Mouse (Mus musculus) liver, embryonic 15.5 days (tissue): Measurements from ENCODE around the gene Lgr5. TPM values are rescaled to one million over a fixed set of nuclear protein-coding genes. Genes with fewer than 3 reads are reported as not detected.
A peak's percentile ranks its signal among the peaks of the same experiment; 100 is the strongest.

Experiments used
- ATAC-seq: fragments of 200-750 bp; cut with Nextera tagmentation; 2 replicates; pipeline ENCODE4 v1.8.0; 2017; ENCODE audit warnings: moderate number of reproducible peaks, mild to moderate bottlenecking, moderate library complexity; ENCODE audit not compliant: insufficient read depth
- H3K27ac ChIP-seq: fragments of 300-500 bp; sonication (generic); replicated peaks from 2 replicates; pipeline ENCODE4 v1.5.1; 2015; ENCODE audit warnings: mild to moderate bottlenecking, inconsistent platforms
- H3K27me3 ChIP-seq: fragments of 300-500 bp; sonication (generic); 2 replicates; pipeline ENCODE4 v1.6.1; 2015; ENCODE audit warnings: mild to moderate bottlenecking, inconsistent platforms
- H3K36me3 ChIP-seq: fragments of 300-500 bp; sonication (generic); replicated peaks from 2 replicates; pipeline ENCODE4 v1.6.1; 2015; ENCODE audit warnings: moderate library complexity, mild to moderate bottlenecking, inconsistent platforms
- H3K4me1 ChIP-seq: fragments of 300-500 bp; sonication (generic); replicated peaks from 2 replicates; pipeline ENCODE4 v1.6.1; 2015; ENCODE audit warnings: inconsistent platforms
- H3K4me2 ChIP-seq: fragments of 300-500 bp; sonication (generic); 2 replicates; pipeline ENCODE4 v1.6.1; 2015; ENCODE audit warnings: moderate library complexity, mild to moderate bottlenecking, inconsistent platforms
- H3K4me3 ChIP-seq: fragments of 300-500 bp; sonication (generic); replicated peaks from 2 replicates; pipeline ENCODE4 v1.5.1; 2015; ENCODE audit warnings: mild to moderate bottlenecking, inconsistent platforms
- H3K9ac ChIP-seq: fragments of 300-500 bp; sonication (generic); 2 replicates; pipeline ENCODE4 v1.6.1; 2015; ENCODE audit warnings: moderate library complexity, mild to moderate bottlenecking, inconsistent platforms
- H3K9me3 ChIP-seq: fragments of 300-500 bp; sonication (generic); replicated peaks from 2 replicates; pipeline ENCODE4 v1.6.1; 2016; ENCODE audit warnings: inconsistent platforms
- WGBS: fragments of 180-500 bp; shearing (Covaris S2); methylation state at CpG from one replicate; pipeline ENCODE4 v1.1.7; 2015; ENCODE audit warnings: mixed read lengths; ENCODE audit not compliant: insufficient replicate concordance; 5-methylcytosine and 5-hydroxymethylcytosine counted together
- polyA plus RNA-seq: library from polyadenylated mRNA; unstranded; fragments of >200 nt; fragmentation: Nextera tagmentation; extraction: Ambion mirVana; gene quantifications from 2 replicates; pipeline ENCODE4 v1.2.1, GENCODE M21; 2015

The Lgr5 gene
- polyA plus RNA-seq, 1 experiment from 2014 or later = 0.70 TPM

DNA sequence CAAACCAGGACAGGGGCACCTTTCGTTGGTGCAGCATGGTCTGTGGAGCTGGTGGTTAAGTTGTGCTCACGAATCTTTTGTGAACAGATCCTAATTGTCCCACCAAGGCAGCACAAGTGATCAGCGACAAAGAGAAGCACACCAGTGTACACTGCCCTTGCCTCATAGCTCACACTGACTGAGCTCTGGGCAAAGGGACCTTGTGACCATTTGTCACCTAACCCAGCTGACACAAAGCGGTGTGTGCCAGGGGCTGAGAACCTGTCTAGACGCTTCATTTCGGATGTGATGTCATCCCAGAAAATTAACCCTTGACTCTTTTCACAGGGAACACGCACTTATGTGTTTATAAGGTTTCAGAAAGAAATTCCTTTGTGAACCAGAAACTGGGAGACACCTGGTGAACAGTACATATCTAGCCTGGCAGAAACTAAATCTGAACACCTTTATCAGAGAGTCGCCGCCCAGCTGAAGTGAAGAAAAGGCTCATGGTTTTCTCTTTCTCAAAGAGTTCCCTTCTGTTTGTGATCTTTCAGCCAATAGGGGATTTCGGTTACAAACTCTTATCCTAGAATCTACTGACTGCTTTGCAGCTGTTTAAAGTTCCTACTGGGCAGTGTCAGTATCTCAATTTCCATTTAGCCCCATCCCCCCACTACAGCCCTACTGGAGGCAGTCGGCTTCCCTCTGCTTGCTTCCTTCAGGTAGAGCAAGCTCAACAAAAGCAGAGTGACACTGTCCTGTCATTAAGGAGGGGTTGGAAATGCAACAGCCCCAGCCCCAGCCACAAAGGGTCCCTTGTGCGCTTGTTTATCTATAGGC lies 94.4 kb downstream of the Lgr5 start:
- Histone ChIP-seq H3K4me2 (no peak overlapping the region), H3K9me3 (no peaks in the 10 kb centered on the region), H3K4me1 (no peaks in the 10 kb centered on the region), H3K36me3 (no peaks in the 10 kb centered on the region), H3K9ac (no peak overlapping the region), H3K27ac (no peak overlapping the region), H3K27me3 (no peaks in the 10 kb centered on the region), H3K4me3 (no peak overlapping the region)
- ATAC-seq = no peak
- 47% methylated on average over 12 of the region's 12 CpGs for WGBS

DNA sequence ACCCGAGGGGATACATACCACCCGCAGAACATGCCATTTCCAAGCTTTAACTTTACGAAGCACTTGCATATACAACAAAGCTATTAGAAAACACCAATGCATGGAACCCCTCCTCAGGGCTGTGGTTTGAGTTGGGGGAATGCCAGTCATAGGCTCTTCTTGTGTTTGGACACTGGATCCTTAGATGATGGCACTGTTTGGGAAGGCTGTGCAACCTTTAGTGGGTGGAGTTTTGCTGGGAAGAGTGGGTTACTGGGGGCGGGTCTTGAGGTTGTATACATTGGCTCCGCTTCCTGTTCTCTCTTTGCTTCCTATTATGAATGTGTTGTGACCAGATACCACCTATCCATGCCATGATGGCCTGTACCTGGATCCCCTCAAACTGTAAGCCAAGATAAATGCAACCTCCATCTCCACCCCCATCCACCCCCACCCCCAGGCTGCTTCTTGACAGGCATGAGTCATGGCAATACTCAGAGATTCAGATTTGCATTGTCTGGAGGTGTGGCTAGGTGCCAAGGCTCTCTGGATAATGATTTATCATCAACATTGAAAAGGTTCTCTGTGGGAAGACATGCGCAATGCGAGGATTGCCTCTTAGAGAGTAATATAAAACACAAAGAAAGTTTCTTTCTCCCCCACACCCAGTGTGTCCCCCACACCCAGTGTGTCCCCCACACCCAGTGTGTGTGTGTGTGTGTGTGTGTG lies 95.6 kb downstream of the Lgr5 start:
- Histone ChIP-seq H3K9ac (no peak overlapping the region), H3K27me3 (no peaks in the 10 kb centered on the region), H3K4me1 (no peaks in the 10 kb centered on the region), H3K9me3 (no peaks in the 10 kb centered on the region), H3K4me3 (no peak overlapping the region), H3K36me3 (no peaks in the 10 kb centered on the region), H3K27ac (no peak overlapping the region), H3K4me2 (no peak overlapping the region)
- ATAC-seq = no peak
- 74% methylated on average over 7 of the region's 7 CpGs for WGBS

DNA sequence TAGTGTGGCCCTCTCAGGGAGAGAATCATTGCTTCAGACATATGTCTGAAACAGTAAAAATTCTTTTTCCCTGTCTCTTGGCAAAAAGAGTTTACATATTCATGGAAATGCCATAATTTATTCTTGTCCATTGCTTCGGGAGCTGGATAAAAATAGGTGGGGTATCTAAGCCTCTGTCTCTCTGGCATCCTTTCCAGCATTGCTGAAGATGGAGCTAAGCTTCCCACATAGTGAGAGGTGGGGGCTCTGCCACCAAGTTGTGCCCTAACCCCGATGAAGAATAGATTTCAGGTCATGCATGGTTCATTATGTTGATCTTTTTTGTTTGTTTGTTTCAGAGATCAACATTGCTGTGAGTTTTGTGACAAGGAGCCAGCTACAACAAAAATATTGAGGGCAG lies 102.0 kb downstream of the Lgr5 start:
- Histone ChIP-seq H3K9ac (no peak overlapping the region), H3K27ac (no peak overlapping the region), H3K4me1 (no peaks in the 10 kb centered on the region), H3K4me3 (no peak overlapping the region), H3K4me2 (no peak overlapping the region), H3K9me3 (no peaks in the 10 kb centered on the region), H3K36me3 (no peaks in the 10 kb centered on the region), H3K27me3 (no peaks in the 10 kb centered on the region)
- no peak for ATAC-seq
- WGBS = 52% methylated on average over 2 of the region's 2 CpGs

DNA sequence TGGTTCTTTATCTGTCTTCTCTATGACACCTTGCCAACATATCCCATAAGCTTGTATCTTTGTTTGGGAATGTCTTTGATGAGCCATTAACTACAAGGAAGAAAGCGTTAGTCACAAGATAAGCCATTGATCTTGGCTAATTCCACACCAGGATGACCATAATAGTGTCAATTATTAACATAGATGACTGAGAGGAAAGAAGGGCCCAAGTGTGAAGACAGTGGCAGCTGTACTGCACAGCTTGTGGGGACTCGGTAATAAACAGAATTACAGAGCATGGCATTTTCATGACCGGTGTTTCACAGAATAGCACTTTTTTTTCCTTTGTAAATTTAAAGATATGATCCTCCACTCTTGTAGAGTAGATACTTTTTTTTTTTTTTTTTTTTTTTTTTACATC lies 102.9 kb downstream of the Lgr5 start:
- Histone ChIP-seq H3K27me3 (no peaks in the 10 kb centered on the region), H3K4me1 (no peaks in the 10 kb centered on the region), H3K4me3 (no peak overlapping the region), H3K27ac (no peak overlapping the region), H3K9me3 (no peaks in the 10 kb centered on the region), H3K4me2 (no peak overlapping the region), H3K36me3 (no peaks in the 10 kb centered on the region), H3K9ac (no peak overlapping the region)
- ATAC-seq = no peak
- 65% methylated on average over 3 of the region's 3 CpGs for WGBS

DNA sequence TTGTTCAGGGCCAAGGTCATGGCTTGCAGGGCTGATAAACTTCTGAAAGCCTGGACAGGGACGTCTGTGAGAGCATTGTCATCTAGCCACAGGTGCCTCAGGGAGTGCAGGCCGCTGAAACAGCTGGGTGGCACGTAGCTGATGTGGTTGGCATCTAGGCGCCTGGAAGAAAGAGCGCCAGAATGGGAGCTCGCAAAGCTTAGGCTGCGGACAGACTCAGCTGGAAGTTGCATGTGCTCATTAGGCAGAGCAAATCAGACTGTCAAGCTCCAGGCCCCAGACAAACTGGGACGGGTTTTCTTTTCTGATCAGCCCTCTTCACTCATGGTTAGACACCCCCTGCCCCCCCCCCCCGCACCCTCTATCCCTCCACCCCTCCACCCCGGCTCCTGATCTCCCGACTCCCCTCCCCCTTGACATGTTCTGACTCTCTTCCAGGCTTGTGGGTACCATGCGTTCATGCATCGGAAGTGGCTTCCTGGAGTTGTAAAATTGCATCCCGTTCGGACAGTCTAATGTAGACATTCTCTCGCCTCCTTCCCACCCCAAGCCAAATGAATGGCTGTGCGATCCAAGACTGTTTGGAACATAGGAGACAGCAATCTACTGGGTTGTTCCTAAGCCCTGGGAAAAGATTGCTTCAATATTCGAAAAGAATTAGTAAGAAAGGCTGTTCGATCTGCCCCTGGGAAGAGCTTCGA lies 109.0 kb downstream of the Lgr5 start:
- WGBS = 22% methylated on average over 20 of the region's 20 CpGs
- Histone ChIP-seq H3K27me3 (no peaks in the 10 kb centered on the region), H3K4me1 (peaks cover 6% of the 10 kb centered on the region; the same call in 1 of the 2 replicates), H3K4me2 (peak overlapping the region; percentile 41), H3K9me3 (no peaks in the 10 kb centered on the region), H3K9ac (no peak overlapping the region), H3K27ac (no peak overlapping the region), H3K36me3 (no peaks in the 10 kb centered on the region), H3K4me3 (0 out of 2 replicates have a peak overlapping the region, but pooled peaks have one; percentile 14)
- ATAC-seq = no peak

DNA sequence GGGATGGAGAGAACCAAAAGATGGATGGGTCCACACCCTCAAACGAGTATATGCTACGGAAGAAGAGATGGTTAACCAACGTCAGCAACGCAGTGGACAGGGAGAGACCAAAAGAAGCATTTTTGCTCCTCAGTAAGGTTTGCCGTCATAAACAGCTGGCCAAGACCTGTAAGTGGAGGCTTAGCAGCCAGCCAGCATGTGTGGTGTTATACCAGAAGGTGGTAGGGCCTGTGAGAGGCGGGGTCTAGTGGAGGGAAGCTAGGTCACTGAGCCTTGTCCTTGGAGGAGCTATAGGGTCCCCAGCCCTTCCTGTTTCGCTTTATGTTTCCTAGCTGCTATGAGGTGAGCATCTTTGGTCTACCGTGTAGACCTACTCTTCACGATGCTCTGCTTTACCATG lies 111.1 kb downstream of the Lgr5 start:
- no peaks in the 10 kb centered on the region for H3K9me3 ChIP-seq
- H3K4me2 ChIP-seq = no peak overlapping the region
- no peaks in the 10 kb centered on the region for H3K36me3 ChIP-seq
- no peak overlapping the region for H3K4me3 ChIP-seq
- peaks cover 6% of the 10 kb centered on the region; the same call in 1 of the 2 replicates for H3K4me1 ChIP-seq
- WGBS = 68% methylated on average over 9 of the region's 9 CpGs
- H3K27me3 ChIP-seq = no peaks in the 10 kb centered on the region
- no peak for ATAC-seq
- H3K9ac ChIP-seq = no peak overlapping the region
- H3K27ac ChIP-seq = no peak overlapping the region

DNA sequence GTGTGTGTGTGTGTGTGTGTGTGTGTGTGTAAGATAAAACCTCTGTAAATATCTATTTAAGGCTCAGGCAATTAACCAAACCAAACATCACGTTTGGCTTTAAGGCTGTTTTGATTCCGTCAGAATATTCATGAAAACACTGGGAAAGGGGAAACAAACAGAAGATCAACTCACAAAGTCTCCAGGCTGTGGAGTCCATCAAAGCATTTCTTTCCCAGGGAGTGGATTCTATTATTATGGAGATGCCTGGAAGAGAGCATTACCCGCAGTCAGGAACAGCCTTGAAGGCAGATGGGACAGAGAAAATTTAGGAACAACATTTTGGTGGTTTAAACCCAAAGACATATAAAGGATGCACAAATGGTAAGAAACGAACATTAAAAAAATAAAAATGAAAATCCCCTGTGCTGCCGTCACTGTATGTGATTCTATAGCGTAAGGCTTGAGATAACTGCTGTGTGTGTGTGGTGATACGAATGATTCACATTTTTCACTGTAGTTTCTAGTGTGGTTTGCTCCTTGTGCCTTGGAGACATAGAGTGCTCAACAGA lies 112.5 kb downstream of the Lgr5 start:
- Histone ChIP-seq H3K4me3 (no peak overlapping the region), H3K9me3 (no peaks in the 10 kb centered on the region), H3K27ac (no peak overlapping the region), H3K36me3 (no peaks in the 10 kb centered on the region), H3K4me2 (no peak overlapping the region), H3K27me3 (no peaks in the 10 kb centered on the region), H3K9ac (no peak overlapping the region), H3K4me1 (peaks cover 6% of the 10 kb centered on the region; the same call in 1 of the 2 replicates)
- no peak for ATAC-seq
- 58% methylated on average over 7 of the region's 7 CpGs for WGBS

DNA sequence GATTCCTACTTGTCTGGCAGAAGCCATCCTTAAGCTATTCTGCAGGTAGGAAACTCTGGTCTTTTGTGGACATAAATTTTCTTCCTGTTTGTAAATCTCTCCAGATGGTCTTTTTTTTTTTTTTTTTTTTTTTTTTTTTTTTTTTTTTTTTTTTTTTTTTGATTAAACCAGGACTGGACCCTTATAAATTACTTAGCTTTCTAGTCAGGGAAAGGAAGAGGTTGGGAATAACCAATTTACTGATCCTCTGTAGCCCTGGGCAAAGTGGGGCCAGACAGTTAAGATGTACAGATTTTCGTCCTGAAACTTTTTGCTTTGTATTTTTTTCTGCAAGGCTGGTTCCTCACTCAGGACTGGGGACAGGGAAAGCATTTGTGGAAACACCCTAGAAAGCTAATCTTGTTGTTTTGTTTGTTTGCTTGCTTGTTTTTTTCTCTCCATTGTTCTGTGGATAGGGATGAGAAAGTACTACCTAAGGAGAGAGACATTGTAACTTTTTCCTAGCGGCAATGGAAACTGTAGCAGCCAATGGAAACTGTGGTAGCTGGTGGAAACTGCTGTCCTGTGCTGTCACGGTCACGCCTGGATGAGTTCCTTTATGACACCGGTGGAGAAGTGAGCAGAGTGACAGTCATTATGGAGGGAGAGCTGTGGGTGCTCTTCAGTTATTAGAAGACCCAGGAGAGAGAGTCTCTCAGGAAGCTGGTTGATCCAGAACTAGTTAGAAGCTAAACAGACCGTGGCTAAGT lies 114.2 kb downstream of the Lgr5 start:
- WGBS = 62% methylated on average over 6 of the region's 6 CpGs
- peaks cover 2% of the 10 kb centered on the region; the same call in 1 of the 2 replicates for H3K4me1 ChIP-seq
- H3K27ac ChIP-seq = no peak overlapping the region
- no peaks in the 10 kb centered on the region for H3K36me3 ChIP-seq
- H3K4me3 ChIP-seq = no peak overlapping the region
- no peaks in the 10 kb centered on the region for H3K9me3 ChIP-seq
- no peak for ATAC-seq
- H3K27me3 ChIP-seq = no peaks in the 10 kb centered on the region
- H3K9ac ChIP-seq = no peak overlapping the region
- no peak overlapping the region for H3K4me2 ChIP-seq

DNA sequence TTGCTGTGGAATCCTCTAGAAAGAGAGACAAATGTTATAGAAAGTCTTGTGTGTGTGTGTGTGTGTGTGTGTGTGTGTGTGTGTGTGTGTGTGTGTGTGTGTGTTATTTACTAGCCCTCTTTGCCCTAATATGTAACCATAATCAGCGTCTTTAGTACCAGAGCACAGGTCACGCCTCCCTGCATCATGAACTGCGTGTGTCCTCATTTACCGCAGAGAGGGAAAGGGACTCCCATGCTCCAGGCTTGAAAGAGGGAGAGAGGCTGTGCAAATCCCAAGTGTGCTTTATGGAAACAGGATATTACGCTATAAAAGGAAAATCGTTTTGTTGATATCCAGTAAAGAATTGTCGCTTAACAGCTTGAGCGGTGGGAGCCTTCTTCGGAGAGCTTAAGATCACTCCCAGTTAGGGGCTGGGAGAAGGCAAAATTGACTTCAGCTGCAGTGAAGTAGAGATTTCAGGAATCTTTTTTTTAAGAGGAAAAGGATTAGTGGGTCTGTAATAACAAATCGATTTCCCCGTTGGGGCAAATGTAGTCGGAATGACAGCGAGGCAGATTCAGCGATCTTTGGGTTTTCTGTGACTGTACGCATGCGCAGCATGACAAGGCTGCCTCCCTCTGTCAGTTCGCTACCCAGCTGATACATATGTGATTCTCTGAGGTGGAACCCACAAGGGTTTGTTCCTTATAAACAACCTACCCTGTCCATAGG lies 116.8 kb downstream of the Lgr5 start:
- no peak overlapping the region for H3K4me3 ChIP-seq
- H3K4me2 ChIP-seq = peak overlapping the region; percentile 13; the same call in 1 of the 2 replicates
- no peak overlapping the region for H3K27ac ChIP-seq
- no peaks in the 10 kb centered on the region for H3K9me3 ChIP-seq
- no peak overlapping the region for H3K9ac ChIP-seq
- no peak for ATAC-seq
- 51% methylated on average over 17 of the region's 17 CpGs for WGBS
- no peaks in the 10 kb centered on the region for H3K36me3 ChIP-seq
- no peaks in the 10 kb centered on the region for H3K4me1 ChIP-seq
- no peaks in the 10 kb centered on the region for H3K27me3 ChIP-seq

DNA sequence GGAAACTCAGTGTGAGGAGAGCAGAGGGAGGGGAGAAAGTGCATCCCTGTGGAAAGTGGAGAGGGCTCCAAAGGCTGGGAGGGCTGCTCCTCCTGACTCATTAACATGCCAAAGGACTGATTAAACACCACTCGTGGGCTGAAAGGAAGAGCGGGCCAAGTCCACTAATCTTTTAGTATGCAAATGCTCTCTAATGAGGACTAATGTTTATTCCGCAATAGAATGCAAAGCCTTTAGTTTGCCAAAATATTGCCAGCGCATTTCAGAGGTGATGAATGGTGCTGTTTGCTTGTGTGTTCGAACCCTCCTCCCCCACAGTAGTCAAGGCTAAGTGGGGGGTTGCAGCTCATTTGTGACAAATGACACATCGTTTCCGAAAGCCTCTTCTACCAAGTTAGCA lies 118.5 kb downstream of the Lgr5 start:
- H3K27me3 ChIP-seq = no peaks in the 10 kb centered on the region
- no peak overlapping the region for H3K4me2 ChIP-seq
- H3K36me3 ChIP-seq = no peaks in the 10 kb centered on the region
- 36% methylated on average over 7 of the region's 7 CpGs for WGBS
- H3K9me3 ChIP-seq = no peaks in the 10 kb centered on the region
- H3K27ac ChIP-seq = no peak overlapping the region
- H3K4me1 ChIP-seq = no peaks in the 10 kb centered on the region
- H3K9ac ChIP-seq = no peak overlapping the region
- ATAC-seq = no peak
- H3K4me3 ChIP-seq = no peak overlapping the region
